Mouse (Mus musculus) forebrain, postnatal 0 days (tissue): Measurements from ENCODE around the gene Erp44. TPM values are rescaled to one million over a fixed set of nuclear protein-coding genes. Genes with fewer than 3 reads are reported as not detected.

Experiments
- ATAC-seq: fragments of 200-750 bp; cut with Nextera tagmentation; 2 replicates; pipeline ENCODE4 v1.8.0; 2017; ENCODE audit warnings: mild to moderate bottlenecking, moderate library complexity
- DNase-seq: peaks from one replicate; pipeline ENCODE4 v3.0.0-alpha.2; 2015
- H3K27ac ChIP-seq: fragments of 300-500 bp; sonication (generic); 2 replicates; pipeline ENCODE4 v1.5.1; 2014; ENCODE audit warnings: low read depth, mild to moderate bottlenecking, antibody characterized with exemption, low read length, moderate library complexity, mixed read lengths
- H3K27me3 ChIP-seq: fragments of 300-500 bp; sonication (generic); 2 replicates; pipeline ENCODE4 v1.6.1; 2014; ENCODE audit warnings: mild to moderate bottlenecking, low read length, mixed read lengths; ENCODE audit not compliant: insufficient read depth
- H3K36me3 ChIP-seq: fragments of 300-500 bp; sonication (generic); 2 replicates; pipeline ENCODE4 v1.6.1; 2014; ENCODE audit warnings: mild to moderate bottlenecking, moderate library complexity; ENCODE audit not compliant: insufficient read depth
- H3K4me1 ChIP-seq: fragments of 300-500 bp; sonication (generic); 2 replicates; pipeline ENCODE4 v1.6.1; 2014; ENCODE audit warnings: antibody characterized with exemption; ENCODE audit not compliant: insufficient read depth
- H3K4me2 ChIP-seq: fragments of 300-500 bp; sonication (generic); 2 replicates; pipeline ENCODE4 v1.6.1; 2014; ENCODE audit warnings: low read depth, mild to moderate bottlenecking, moderate library complexity
- H3K4me3 ChIP-seq: fragments of 300-500 bp; sonication (generic); 2 replicates; pipeline ENCODE4 v1.5.1; 2014; ENCODE audit warnings: low read depth, low read length, mixed read lengths
- H3K9ac ChIP-seq: fragments of 300-500 bp; sonication (generic); 2 replicates; pipeline ENCODE4 v1.6.1; 2014; ENCODE audit warnings: mild to moderate bottlenecking
- H3K9me3 ChIP-seq: fragments of 300-500 bp; sonication (generic); 2 replicates; pipeline ENCODE4 v1.6.1; 2016; ENCODE audit warnings: low read length
- CTCF ChIP-seq: sonication (generic); IDR thresholded peaks from 2 replicates; pipeline ENCODE4 v1.5.1; 2016; ENCODE audit warnings: antibody characterized with exemption, control low read depth, low read depth
- WGBS: fragments of 180-500 bp; shearing (Covaris S2); extraction: QIAGEN DNeasy Blood & Tissue Kit; methylation state at CpG from one replicate; pipeline ENCODE4 v1.1.7; 2014; 5-methylcytosine and 5-hydroxymethylcytosine counted together
- polyA plus RNA-seq: library from polyadenylated mRNA; unstranded; fragments of >200 nt; fragmentation: Nextera tagmentation; extraction: Ambion mirVana; gene quantifications from 2 replicates; pipeline ENCODE4 v1.2.1, GENCODE M21; 2015
- total RNA-seq: library from RNA; depleted of rRNA; stranded (reverse); fragments of >200 nt; gene quantifications from 2 replicates; pipeline ENCODE4 v1.2.3, GENCODE M21; 2014

Gene Erp44
- total and polyA plus RNA-seq, 2 experiments from 2014 or later, result 33.4 to 50.2 TPM

DNA sequence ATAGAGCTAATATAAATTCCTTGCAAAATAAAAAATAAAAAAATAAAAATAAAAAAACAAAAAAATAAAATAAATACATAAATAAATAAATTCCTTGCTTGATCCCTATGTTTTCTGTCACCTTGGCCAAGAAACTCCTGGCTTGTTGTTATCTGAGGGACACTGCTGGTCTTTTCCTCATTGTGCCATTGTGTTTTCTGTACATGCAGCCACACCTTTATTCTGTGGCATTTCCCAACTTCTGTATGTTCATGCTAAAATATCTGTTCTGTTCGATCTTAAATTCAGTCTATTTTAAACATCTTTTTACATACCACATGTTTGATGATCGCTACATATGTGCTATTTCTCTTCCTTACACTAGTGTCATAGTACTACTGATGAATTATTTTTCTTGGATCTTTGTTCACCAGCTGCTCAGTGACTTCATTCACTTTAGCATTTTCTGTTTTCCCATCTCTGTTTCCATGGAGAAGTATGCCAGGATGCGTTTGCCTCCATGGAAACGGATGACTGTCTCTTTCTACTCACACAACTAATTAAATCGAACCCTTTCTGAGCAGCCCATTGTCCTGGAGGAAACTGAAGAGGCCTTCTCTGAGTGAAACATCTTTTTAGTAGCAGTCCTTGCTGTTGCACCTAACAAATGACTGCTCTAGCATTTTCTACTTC, 7.9 kb upstream of the Erp44 start:
- peak overlapping the region; percentile 78 for H3K27ac ChIP-seq
- no peak overlapping the region for H3K9ac ChIP-seq
- peak; percentile 96 for ATAC-seq
- H3K9me3 ChIP-seq, result no peaks in the 10 kb centered on the region
- H3K4me1 ChIP-seq, result no peaks in the 10 kb centered on the region
- H3K27me3 ChIP-seq, result no peaks in the 10 kb centered on the region
- H3K4me2 ChIP-seq, result no peak overlapping the region
- no peak overlapping the region for H3K4me3 ChIP-seq
- no peak for TF ChIP-seq CTCF
- no peaks in the 10 kb centered on the region for H3K36me3 ChIP-seq
- peak; percentile 76 for DNase-seq
- 18% methylated on average over 5 of the region's 5 CpGs for WGBS

DNA sequence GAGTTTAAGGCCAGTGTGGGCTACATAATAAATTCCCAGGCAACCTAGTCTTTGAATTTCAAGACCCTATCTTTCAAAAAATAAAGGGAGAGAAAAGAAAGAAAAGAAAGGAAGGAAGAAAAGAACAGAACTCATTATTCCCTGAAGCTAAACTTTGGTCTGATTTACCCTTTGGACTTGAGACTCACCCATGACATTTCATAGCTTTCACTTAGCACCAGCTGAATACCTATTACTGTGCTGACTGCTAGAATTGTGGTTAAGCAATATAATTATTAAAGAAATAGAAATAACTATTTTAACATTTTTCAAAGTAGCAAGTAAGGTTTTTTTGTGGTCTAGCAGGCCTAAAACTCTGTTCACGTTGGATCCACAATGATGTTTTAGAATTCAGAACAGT, 1.8 kb upstream of the Erp44 start:
- H3K9me3 ChIP-seq, result no peaks in the 10 kb centered on the region
- H3K4me1 ChIP-seq, result peaks cover 4% of the 10 kb centered on the region; the same call in 1 of the 2 replicates
- H3K36me3 ChIP-seq, result no peaks in the 10 kb centered on the region
- H3K4me3 ChIP-seq, result no peak overlapping the region
- whole genome bisulfite sequencing, result 98% methylated on average over 1 of the region's 1 CpGs
- H3K27ac ChIP-seq, result no peak overlapping the region
- H3K27me3 ChIP-seq, result no peaks in the 10 kb centered on the region
- no peak overlapping the region for H3K4me2 ChIP-seq
- no peak overlapping the region for H3K9ac ChIP-seq
- ATAC-seq (no peak), DNase-seq (no peak)
- no peak for TF ChIP-seq CTCF

DNA sequence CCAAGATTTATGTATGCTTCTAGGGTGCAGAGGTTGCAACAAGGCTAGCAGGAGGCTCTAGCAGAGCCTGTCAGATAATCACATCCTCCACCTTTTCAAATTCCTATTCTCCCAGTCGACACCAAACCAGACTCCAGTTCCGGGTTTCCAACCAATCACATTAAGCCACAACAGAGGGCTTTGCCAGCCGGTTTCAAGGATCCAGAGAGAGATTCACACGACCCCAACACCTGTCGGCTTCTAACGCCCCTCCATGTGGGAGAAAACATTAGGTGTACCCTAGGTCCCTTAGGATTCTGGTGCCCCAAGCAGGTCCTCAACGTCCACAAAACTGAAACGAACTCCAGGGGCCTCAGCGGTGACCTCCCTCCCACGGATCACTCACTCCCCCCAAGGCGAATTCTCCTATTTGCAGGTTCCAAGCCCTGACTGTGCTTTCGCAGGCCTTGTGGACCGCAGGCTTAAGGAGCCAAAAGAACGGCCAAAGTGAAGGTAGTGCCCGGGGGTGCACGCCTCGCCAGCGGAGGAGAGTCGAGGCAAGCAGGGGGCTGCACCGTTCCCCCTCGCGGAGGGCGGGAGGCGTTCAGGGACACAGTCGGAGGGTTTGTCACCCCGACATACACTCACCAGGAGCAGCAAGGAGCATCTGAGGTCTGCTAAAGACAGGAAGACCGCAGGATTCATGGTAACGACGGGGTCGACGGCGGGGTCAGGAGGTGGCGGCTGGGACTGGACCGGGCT, 431 bp downstream of the Erp44 start:
- Histone ChIP-seq H3K36me3 (no peaks in the 10 kb centered on the region), H3K4me2 (peak overlapping the region; percentile 79), H3K9me3 (no peaks in the 10 kb centered on the region), H3K27ac (peak overlapping the region; percentile 62), H3K4me3 (peak overlapping the region; percentile 69), H3K4me1 (peaks cover 4% of the 10 kb centered on the region; the same call in 1 of the 2 replicates), H3K27me3 (no peaks in the 10 kb centered on the region), H3K9ac (peak overlapping the region; percentile 82)
- DNase-seq (peak; percentile 38), ATAC-seq (peak; percentile 34)
- WGBS, result under 1% methylated on average over 34 of the region's 34 CpGs
- TF ChIP-seq CTCF, result no peak

DNA sequence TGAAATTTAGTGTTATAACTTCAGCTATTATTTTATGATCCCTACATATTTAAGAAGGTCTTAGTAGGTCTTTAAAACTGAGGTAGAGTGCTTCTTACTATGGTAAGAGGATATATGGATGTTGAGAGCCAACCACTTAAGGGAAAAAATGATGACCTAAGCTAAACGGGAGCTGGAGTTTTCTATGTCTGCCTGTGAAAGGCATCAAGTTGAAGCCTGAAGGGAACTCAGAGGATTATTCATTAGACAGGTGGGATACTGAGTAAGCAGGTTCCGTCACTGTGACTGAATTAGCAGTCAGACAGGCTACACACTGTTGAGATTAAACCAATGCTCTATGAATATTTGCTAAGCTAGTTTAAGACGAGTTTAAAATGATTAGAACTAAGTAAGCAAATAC, 2.3 kb downstream of the Erp44 start:
- no peaks in the 10 kb centered on the region for H3K36me3 ChIP-seq
- ATAC-seq (no peak), DNase-seq (no peak)
- 84% methylated on average over 3 of the region's 3 CpGs for WGBS
- no peak overlapping the region for H3K4me3 ChIP-seq
- H3K27me3 ChIP-seq, result no peaks in the 10 kb centered on the region
- no peak overlapping the region for H3K4me2 ChIP-seq
- H3K4me1 ChIP-seq, result peaks cover 4% of the 10 kb centered on the region; the same call in 1 of the 2 replicates
- no peaks in the 10 kb centered on the region for H3K9me3 ChIP-seq
- no peak overlapping the region for H3K9ac ChIP-seq
- TF ChIP-seq CTCF, result no peak
- no peak overlapping the region for H3K27ac ChIP-seq

DNA sequence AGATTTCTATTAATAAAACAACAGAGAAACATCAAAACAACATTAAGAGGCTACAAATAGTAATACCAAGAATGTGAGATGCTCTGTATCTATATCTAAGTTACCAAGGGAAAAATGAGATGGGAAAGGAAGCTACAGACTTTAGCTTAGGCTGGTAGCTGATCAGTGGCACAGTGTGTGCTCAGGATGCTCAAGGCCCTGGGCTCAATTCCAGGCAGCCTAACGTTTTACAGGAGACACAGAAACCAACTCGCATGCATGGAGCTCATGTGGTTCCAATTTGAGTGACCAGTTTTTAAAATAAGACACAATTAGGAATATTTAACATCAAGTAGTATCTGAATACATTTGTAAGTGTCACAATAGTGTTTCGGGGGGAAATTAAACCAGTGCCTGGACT, 3.6 kb downstream of the Erp44 start:
- Histone ChIP-seq H3K4me1 (peaks cover 4% of the 10 kb centered on the region; the same call in 1 of the 2 replicates), H3K9ac (no peak overlapping the region), H3K4me2 (no peak overlapping the region), H3K27ac (no peak overlapping the region), H3K36me3 (no peaks in the 10 kb centered on the region), H3K27me3 (no peaks in the 10 kb centered on the region), H3K4me3 (no peak overlapping the region), H3K9me3 (no peaks in the 10 kb centered on the region)
- WGBS, result 79% methylated on average over 3 of the region's 3 CpGs
- TF ChIP-seq CTCF, result no peak
- DNase-seq, result no peak
- ATAC-seq, result no peak

DNA sequence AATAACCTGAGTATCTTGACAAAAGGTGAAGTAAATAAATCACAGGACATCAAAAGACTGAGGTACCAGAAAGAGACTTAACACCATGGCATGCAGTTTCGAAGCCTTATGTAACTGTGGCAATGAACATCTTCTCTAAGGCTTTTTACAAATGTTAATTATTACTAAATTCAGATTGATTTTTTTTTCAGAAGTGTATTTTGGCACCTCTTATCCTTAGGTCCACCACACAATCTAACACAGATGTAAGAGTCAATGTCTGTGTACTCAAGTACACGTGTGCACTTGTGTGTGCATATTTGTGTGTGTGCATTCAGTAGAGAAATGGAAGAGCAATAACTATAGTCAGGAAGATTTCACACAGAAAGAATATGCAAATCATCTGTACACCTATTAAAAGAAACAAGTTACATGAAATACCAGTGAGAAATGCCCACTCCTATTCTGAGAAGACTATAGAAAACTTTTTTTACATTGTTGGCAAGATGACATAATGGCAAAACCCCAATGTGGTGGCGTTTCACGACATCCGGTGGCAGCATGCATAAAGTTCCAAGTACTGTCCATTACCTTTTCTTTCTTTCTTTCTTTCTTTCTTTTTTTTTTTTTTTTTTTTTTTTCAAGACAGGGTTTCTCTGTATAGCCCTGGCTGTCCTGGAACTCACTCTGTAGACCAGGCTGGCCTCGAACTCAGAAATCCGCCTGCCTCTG, 6.1 kb downstream of the Erp44 start:
- no peaks in the 10 kb centered on the region for H3K36me3 ChIP-seq
- WGBS, result 94% methylated on average over 7 of the region's 7 CpGs
- no peak for TF ChIP-seq CTCF
- no peak overlapping the region for H3K9ac ChIP-seq
- no peak overlapping the region for H3K27ac ChIP-seq
- 0 out of 2 replicates have a peak, but pooled peaks cover under 1% of the 10 kb centered on the region for H3K4me1 ChIP-seq
- no peak overlapping the region for H3K4me2 ChIP-seq
- H3K4me3 ChIP-seq, result no peak overlapping the region
- no peak for ATAC-seq
- DNase-seq, result no peak
- H3K27me3 ChIP-seq, result no peaks in the 10 kb centered on the region
- no peaks in the 10 kb centered on the region for H3K9me3 ChIP-seq

DNA sequence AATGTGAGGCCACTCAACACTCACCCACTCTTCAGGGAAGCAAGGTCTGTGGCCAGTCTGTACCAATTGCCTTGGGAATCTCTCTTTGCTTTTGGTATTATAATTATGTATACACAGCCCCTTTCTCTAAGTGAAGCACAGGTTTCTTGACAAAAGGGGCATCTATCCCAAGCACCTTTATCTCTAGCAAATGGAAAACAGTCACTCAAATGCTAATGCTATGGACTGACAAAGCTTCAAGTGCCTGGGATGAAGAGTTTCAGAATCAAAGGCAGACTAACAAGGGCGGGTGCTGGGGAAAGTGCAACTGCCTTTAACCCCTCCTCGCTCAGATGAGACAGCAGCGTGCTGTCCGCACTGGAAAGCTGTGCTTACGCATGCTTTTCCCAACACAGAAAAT, 7.5 kb downstream of the Erp44 start:
- DNase-seq, result no peak
- Histone ChIP-seq H3K9me3 (no peaks in the 10 kb centered on the region), H3K4me1 (no peaks in the 10 kb centered on the region), H3K4me3 (no peak overlapping the region), H3K9ac (no peak overlapping the region), H3K27me3 (no peaks in the 10 kb centered on the region), H3K27ac (no peak overlapping the region), H3K4me2 (no peak overlapping the region), H3K36me3 (no peaks in the 10 kb centered on the region)
- ATAC-seq, result no peak
- no peak for TF ChIP-seq CTCF
- WGBS, result 39% methylated on average over 5 of the region's 5 CpGs
